Mouse (Mus musculus) thymus, postnatal 4 days (tissue): ENCODE measurements at regions not wholly inside any gene's neighbourhood (a gene's known extent, or its start where the extent isn't known, plus 50 kb on each side); places are given as distances from the start of the nearest gene placed in this dataset.

Experiments
- DNase-seq: peaks from one replicate; pipeline ENCODE4 v3.0.0; 2021

DNA sequence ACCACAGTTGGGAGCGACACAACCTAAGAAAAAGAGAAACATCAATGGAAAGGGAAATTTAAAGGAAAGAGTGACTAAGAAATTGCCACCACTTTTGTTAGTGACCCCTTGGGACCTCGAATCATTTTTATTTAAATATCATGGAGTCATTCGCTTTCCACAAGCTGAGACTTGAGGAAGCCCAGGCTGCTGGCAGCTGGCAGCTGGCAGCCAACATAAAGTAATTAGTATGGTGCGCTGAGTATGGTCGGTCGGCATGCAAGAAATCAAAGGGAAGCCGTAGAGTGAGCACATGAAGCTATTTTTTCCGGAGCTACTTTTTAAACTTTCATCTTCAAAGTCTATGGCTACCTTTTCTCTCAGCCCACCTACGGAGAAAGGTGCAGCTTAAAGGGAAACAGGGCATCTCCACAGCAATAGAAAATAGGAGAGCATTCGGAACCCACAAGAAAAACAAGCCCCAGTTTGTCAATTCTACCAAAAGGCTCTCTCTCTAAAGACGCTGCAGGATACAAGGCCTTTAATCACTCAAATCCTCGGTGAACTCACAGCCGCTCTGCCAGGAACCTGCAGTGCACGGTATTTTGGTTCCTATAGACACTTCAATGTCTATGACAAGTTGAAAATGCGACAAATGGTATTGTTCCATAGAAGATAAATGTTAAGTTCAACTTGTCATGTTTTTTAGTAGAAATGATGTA is 206.6 kb upstream of the Tll1 start:
- DNase-seq = no peak

GRCm38 (mm10) chr8:64406775-64407490 is 200.9 kb upstream of the Tll1 start:
- no peak for DNase-seq

- DNase-seq = no peak
Observed at GRCm38 (mm10) chr8:64399554-64399953, 193.5 kb upstream of the Tll1 start.

DNA sequence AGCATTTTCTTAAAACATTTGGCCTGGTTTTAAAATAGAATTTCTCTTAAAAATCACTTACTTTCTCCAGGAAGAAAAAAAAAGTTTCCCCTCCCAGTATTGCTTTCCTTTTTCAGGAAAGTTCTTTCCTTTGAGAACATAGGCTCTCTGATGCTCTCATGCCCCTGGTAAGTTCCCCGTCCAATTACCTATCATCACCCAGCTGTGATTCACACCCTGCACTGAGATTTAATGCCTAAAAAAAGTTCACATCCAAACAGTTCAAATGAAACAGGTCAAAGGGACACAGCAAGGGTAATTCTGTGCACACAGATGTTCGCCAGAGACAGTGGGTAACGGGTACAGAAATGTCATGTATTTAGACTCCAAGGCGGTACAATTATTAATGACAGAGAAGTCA is 191.8 kb upstream of the Tll1 start:
- no peak for DNase-seq

GRCm38 (mm10) chr8:64395816-64396215 is 189.7 kb upstream of the Tll1 start:
- DNase-seq = no peak

DNA sequence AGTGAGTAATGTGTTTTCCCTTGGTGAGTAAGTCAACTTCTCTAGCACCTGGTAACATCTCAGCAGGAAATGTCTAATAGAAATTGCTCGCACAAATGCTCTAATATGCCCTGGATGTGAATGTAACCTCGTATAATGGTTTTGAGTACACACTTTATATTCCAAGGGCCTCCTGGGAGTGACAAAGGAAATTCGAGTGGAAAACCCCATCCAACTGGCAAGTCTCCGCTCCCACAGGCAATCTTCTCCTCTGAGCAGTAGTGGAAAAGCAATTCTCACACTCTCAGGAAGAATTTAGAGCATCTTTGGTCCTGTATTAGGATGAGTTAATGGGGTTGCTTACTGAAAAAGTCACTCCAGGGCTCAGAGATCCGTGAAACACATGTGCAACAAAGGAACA is 183.4 kb upstream of the Tll1 start:
- DNase-seq = no peak

DNA sequence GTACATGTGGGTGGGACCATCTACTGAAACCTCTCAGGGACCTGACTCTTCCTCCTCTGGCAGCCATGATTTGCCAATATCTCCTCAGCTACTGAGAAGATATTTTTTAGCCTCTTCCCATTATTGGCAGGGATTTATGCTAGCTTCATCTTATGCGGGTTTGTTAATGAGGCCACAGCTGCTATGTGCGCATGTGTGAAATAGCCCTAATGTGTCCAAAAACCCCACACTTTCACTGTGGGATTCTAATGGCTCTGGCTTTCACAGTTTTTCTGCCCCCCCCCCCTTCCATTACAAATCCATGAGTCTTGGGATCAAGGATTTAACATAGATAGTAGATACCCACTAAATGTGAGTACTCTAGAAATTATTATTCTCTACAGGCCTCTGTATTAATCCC is 182.2 kb upstream of the Tll1 start:
- no peak for DNase-seq

DNA sequence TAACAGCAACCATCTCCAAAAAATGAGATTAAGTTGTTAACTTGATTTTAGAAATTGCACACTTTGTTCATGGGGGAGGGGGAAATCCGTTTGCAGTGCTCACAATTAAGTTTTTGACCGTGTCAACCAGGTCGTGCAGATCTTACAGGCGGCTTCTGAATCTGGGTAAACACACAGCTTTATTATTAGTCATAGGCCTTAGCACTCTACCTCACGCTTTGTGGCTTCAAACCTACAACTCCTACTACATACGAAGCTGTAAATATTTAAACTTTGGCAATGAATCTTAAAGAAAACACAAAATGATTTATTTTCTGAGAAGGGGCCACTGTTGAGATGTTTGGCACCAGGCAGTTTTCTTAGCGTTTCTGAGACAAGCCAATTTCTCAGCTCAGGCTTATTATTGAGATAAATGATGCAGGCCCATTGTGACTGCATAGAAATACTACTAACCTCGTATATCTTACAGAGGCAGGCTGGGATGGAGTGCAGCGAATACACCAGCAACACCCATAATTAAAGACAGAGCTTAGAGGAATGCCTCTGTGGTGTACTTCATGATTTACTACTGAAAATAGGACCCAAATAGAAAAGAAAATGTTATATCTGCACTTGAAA is 173.8 kb upstream of the Tll1 start:
- DNase-seq = no peak

DNA sequence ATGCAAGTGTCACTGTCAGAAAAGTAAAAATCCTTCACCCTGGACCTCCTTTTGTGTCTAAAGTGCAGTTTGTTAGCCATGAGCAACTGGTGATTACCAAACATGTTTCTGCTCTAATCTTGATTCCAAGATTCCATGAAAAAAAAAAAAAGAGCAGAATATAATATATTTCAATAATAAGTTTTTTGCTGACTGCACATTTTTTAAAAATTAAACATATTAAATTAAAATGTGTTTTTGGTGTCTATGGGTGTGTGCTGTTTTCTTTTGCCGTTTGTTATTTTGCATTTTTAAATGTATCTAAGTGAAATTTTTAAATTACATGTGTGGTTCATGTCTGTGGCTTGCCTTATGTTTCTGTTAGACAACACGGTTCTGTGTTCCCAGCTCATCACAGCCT is 171.8 kb upstream of the Tll1 start:
- DNase-seq = no peak

DNA sequence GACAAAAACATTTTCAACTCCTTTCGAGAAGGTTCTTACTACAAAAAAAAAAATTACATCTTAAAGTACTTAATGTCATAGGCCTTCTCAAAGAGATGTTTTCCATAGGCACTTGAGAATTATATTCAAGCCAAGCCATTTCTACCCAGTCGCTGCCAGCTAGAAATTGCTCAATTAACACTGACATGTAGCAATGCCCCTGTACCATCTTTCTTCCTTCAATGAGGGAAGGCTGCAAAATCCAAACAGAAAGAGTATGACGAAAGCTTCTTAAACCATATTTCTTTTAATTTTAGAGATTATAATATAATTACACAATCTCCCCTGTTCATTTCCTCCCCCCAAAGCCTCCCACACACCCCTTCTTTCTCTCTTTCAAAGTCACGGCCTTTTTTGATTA is 169.4 kb upstream of the Tll1 start:
- no peak for DNase-seq

DNA sequence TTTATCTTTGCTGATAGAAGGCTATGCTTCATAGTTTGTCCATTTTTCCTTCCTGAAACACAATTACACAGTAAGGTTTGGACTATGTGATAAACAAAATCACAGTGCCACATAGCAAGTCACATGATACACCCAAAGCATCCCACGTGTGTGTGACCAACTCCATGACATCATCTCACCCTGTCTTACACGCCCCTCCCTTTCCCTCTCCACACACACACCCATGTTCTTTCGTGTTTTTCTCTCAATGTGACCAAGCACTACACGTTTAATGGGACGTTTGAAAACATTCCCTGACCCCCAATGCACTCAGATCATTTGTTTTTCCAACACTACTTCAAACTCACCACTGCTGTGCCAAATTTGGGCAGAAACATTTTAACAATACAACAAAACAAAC is 168.9 kb upstream of the Tll1 start:
- no peak for DNase-seq

DNA sequence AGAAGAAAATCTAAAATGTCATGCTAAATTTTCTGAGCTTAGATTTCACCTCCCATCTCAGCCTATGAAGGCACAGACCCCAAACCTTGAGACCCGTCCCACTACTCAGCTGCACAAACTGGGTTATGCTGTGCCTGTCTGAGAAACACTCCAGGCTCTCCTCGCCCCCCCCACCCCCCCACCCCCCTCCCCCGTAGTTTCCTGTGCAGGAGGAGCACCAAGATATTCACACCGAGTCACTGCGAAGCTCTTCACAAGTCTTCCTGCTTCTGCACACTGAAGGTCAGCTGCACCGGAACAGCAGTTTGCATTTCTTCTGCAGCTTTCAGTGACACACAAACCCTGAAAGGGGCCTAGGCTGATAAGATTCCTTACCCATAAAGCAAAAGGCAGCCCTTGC is 163.9 kb upstream of the Tll1 start:
- peak; percentile 12 for DNase-seq

GRCm38 (mm10) chr8:64367906-64368305 is 161.8 kb upstream of the Tll1 start:
- DNase-seq = no peak

DNA sequence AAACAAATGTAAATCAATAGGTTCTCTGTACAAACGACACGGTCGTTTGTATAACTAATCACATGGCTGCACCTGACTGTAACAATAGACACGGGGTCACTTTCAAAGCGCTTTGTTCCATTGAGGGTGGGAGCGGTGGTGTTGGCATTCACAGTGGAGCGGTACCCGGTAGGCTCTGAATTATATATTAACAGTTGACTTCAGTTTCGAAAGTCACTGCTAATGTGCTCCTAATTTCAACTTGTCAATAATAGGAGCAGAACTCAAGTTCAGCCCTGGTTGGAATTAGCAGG is 160.8 kb upstream of the Tll1 start:
- no peak for DNase-seq

- no peak for DNase-seq
Observed at GRCm38 (mm10) chr8:64366226-64366973, 160.3 kb upstream of the Tll1 start.

DNA sequence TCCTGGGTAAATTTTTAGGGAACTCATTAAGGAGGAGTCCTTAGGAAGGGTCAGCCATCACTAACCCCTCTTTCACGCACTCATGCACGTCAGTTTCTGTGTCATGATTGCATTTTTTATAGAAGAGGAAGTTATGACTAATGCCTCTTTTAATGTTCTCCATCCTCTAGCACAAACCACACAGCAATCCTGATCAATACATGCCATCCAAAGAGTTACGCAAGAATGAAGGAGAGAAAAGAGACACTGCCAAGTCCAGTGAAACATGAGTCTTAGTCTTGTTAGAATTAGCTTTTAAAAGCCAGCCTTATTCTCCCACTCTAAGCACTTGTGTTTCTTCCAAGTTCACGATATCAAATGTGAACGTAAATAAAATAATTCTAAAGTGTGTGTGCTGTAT is 151.0 kb upstream of the Tll1 start:
- no peak for DNase-seq

DNA sequence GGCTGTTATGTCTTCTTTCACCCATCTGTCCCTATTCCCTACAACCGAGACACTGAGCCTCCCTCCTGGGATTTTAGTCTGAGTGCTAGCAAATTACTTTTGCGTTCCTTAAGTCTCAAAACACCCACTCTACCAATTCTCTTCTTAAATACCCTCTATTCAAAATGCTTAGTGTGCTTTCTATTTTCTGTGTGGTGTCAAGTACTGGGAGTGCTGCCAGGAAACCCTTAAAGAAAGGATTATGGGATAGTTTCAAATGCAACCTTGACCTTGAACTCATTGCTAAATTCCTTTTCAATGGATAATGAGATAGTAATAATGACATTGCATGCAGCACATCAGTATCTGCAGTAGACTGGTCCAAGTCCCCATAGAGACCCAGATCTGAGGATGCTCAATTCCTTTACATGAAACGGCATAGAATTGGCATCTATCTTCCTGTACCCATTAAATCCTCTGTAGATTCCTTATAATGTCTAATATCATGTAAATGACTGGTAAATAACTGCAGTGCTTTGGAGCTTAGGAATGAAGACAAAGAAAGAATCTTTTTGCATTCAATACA is 142.1 kb upstream of the Tll1 start:
- no peak for DNase-seq

DNA sequence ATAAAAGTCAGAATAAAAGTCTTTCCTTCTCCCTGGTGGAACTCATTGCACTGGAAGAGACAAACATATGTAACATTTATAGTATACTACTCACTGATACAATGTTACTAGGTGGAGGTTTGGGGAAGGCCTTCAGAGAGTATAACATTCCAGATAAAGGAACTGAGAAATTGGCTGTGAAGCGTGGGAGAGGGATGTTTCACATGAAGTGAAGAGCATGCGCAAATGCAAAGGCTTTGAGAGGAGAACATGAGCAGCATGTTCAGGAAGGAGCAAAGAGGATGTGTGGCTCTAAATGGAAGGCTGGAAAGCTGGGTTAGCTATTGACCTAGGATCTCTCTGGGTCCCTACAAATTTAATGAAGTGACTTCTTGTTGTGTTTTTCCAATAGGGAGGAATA is 141.4 kb upstream of the Tll1 start:
- no peak for DNase-seq

GRCm38 (mm10) chr8:64346428-64346827 is 140.4 kb upstream of the Tll1 start:
- no peak for DNase-seq

GRCm38 (mm10) chr8:64344933-64345332 is 138.9 kb upstream of the Tll1 start:
- no peak for DNase-seq

- no peak for DNase-seq
Observed at GRCm38 (mm10) chr8:64343600-64343999, 137.5 kb upstream of the Tll1 start.

DNA sequence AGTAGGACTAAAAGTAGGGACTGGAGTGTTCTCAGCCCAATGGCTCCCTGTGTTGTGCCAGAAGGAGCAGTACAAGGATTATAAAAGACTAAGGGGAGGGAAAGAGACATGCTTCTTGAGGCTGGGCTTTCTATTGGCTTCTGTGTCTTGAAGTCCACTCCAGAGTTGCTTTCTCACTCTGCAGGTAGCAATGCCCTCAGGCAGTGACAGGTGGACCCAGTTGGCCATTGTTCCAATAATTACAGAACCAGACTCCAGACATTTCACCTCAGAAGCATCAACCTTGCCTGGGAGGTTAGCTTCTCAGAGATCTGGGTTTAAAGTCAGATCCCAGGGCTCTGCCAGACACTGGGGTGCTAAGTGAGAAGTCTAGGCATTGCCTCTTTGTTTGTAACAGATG is 136.3 kb upstream of the Tll1 start:
- no peak for DNase-seq

DNA sequence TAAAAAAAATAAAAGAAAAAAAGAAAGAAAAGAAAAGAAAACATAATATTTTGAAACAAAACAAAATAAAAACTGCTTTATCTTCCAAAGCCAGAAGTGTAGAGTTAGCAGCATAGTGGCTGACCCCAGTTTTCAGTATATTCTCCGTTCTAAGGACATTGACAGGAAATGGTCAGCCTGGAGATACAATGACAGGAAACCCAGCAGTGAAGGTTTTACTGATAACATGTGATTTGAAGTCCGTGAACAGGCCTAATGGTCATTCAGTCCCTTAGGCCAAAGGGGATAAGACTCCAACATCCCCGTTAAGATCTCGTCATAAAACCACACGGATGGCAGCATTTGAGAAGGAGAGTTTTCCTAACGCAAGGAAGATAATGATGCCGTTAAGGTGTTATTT is 131.3 kb upstream of the Tll1 start:
- DNase-seq = no peak

DNA sequence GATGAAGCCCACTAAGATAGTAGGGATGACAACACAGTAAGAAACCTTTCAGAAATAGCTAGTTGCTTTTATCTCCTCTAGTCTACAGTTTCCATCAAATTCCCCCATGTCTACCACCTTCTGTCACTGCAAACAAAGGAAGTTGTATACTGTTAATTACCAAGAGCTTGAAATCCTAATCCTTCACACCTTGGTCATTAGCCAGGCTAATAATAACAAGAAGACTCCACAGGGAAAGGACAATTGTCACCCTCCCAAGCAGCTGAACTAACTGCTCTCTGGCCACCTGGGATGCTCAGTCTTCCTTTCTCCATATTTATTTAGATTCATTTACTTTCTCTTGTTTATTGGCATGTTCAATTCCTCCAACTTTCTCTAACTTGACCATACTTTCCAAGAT is 130.5 kb upstream of the Tll1 start:
- DNase-seq = no peak
